Mouse (Mus musculus) ovary, adult 18-20 months (tissue): Measurements from ENCODE around the gene Icos.

Experiments used
- DNase-seq: peaks from one replicate; pipeline ENCODE4 v3.0.0; 2022; ENCODE audit warnings: low spot score, mixed read lengths

Icos gene

GRCm38 (mm10) chr1:60962095-60962494 lies 15.6 kb upstream of the Icos start:
- DNase-seq: no peak

GRCm38 (mm10) chr1:60967521-60967920 lies 10.2 kb upstream of the Icos start:
- DNase-seq: no peak

GRCm38 (mm10) chr1:60970846-60971245 lies 6.9 kb upstream of the Icos start:
- no peak for DNase-seq

- DNase-seq: no peak
Observed at GRCm38 (mm10) chr1:60974221-60974620, 3.5 kb upstream of the Icos start.

GRCm38 (mm10) chr1:60975646-60976294 lies 2.0 kb upstream of the Icos start:
- DNase-seq: no peak

- DNase-seq: no peak
Observed at GRCm38 (mm10) chr1:60979126-60979842, 1.6 kb downstream of the Icos start.

GRCm38 (mm10) chr1:60979843-60980235 lies 2.1 kb downstream of the Icos start:
- no peak for DNase-seq

- no peak for DNase-seq
Observed at GRCm38 (mm10) chr1:60985075-60985474, 7.3 kb downstream of the Icos start.

GRCm38 (mm10) chr1:60986141-60986540 lies 8.4 kb downstream of the Icos start:
- no peak for DNase-seq

- no peak for DNase-seq
Observed at GRCm38 (mm10) chr1:60989086-60989485, 11.4 kb downstream of the Icos start.

- DNase-seq: no peak
Observed at GRCm38 (mm10) chr1:60990305-60990704, 12.6 kb downstream of the Icos start.

- DNase-seq: no peak
Observed at GRCm38 (mm10) chr1:60998008-60998557, 20.4 kb downstream of the Icos start.

- DNase-seq: no peak
Observed at GRCm38 (mm10) chr1:60998689-60999088, 21.0 kb downstream of the Icos start.

GRCm38 (mm10) chr1:61001786-61002354 lies 24.1 kb downstream of the Icos start:
- DNase-seq: no peak

- no peak for DNase-seq
Observed at GRCm38 (mm10) chr1:61006229-61006628, 28.5 kb downstream of the Icos start.

GRCm38 (mm10) chr1:61007516-61007915 lies 29.8 kb downstream of the Icos start:
- no peak for DNase-seq

- no peak for DNase-seq
Observed at GRCm38 (mm10) chr1:61016578-61017118, 38.9 kb downstream of the Icos start.

GRCm38 (mm10) chr1:61026712-61027111 lies 49.0 kb downstream of the Icos start:
- DNase-seq: no peak

GRCm38 (mm10) chr1:61027519-61027918 lies 49.8 kb downstream of the Icos start:
- DNase-seq: no peak

- DNase-seq: no peak
Observed at GRCm38 (mm10) chr1:61029919-61030318, 52.2 kb downstream of the Icos start.

GRCm38 (mm10) chr1:61030532-61030931 lies 52.8 kb downstream of the Icos start:
- DNase-seq: no peak

- DNase-seq: no peak
Observed at GRCm38 (mm10) chr1:61035270-61035669, 57.5 kb downstream of the Icos start.

- DNase-seq: no peak
Observed at GRCm38 (mm10) chr1:61038223-61038622, 60.5 kb downstream of the Icos start.
